Mouse (Mus musculus) MEL (cell line): ENCODE data around the gene Gm2663.

Experiments
- CTCF ChIP-seq, 3 experiments: IDR thresholded peaks in 2 of 3; conservative IDR thresholded peaks in 1 of 3; 2 replicates each; pipeline ENCODE4 v1.5.1; 2011 to 2012; ENCODE audit warnings: low read length in 3 of 3, low read depth in 2 of 3, mild to moderate bottlenecking in 2 of 3, improper control_type of control experiment in 1 of 3, inconsistent platforms in 1 of 3, mixed read lengths in 1 of 3, moderate library complexity in 1 of 3; ENCODE audit not compliant: control insufficient read depth in 1 of 3, insufficient read depth in 1 of 3, poor library complexity in 1 of 3, severe bottlenecking in 1 of 3
- GATA1 ChIP-seq: IDR thresholded peaks from 2 replicates; pipeline ENCODE4 v1.6.1; 2011; ENCODE audit warnings: low read depth, low read length, improper control_type of control experiment
- MAZ ChIP-seq: IDR thresholded peaks from 2 replicates; pipeline ENCODE4 v1.6.1; 2012; ENCODE audit warnings: low read depth, mild to moderate bottlenecking, inconsistent platforms, low read length, improper control_type of control experiment
- POLR2A ChIP-seq, 2 experiments: IDR thresholded peaks; 2 replicates each; pipeline ENCODE4 v1.6.1; 2011 to 2012; ENCODE audit warnings: low read length in 2 of 2, mild to moderate bottlenecking in 2 of 2, control low read depth in 1 of 2, improper control_type of control experiment in 1 of 2, low read depth in 1 of 2, moderate library complexity in 1 of 2; ENCODE audit not compliant: control insufficient read depth in 1 of 2, insufficient read depth in 1 of 2, poor library complexity in 1 of 2
- RCOR1 ChIP-seq: IDR thresholded peaks from 2 replicates; pipeline ENCODE4 v1.6.1; 2012; ENCODE audit warnings: low read depth, mild to moderate bottlenecking, inconsistent platforms, low read length, improper control_type of control experiment
- USF1 ChIP-seq: IDR thresholded peaks from 2 replicates; pipeline ENCODE4 v1.6.1; 2014; ENCODE audit warnings: low read depth, mild to moderate bottlenecking, inconsistent platforms, low read length, improper control_type of control experiment, moderate library complexity

GRCm38 (mm10) chr6:41025873-41026650 lies 26.8 kb upstream of the Gm2663 start:
- no peak for TF ChIP-seq POLR2A (IDR thresholded peaks at IDR 0.05; ENCODE audit: control insufficient read depth in 1 of 2, insufficient read depth in 1 of 2, low read depth in 1 of 2, low read length in 2 of 2, poor library complexity in 1 of 2)
- TF ChIP-seq USF1, result no peak
- no peak for TF ChIP-seq RCOR1
- no peak for TF ChIP-seq CTCF (IDR thresholded peaks at IDR 0.05 in 2 of 3, conservative IDR thresholded peaks at IDR 0.05 in 1 of 3; ENCODE audit: control insufficient read depth in 1 of 3, insufficient read depth in 1 of 3, low read depth in 2 of 3, low read length in 3 of 3, poor library complexity in 1 of 3, severe bottlenecking in 1 of 3)
- TF ChIP-seq GATA1, result no peak
- no peak for TF ChIP-seq MAZ
